Mouse (Mus musculus): ENCODE measurements around the gene Gsdma.

Gene Gsdma

GRCm38 (mm10) chr11:98711046-98711434, 46.9 kb downstream of the Gsdma start:
- no peak for DNase-seq

DNA sequence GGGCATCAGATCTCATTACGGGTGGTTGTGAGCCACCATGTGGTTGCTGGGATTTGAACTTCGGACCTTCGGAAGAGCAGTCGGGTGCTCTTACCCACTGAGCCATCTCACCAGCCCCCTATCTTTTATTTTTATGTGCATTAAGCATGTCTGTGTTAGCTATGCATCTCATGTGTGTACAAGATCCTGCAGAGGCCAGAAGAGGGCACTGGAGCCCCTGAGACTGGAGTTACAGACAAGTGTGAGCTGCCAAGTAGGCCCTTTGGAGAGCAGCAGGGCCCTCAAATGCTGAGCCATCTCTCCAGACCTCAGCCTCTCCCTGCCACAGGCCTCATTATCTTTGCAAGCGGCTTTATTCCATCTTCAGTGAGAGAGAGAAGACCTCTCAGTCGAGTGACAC, 47.9 kb downstream of the Gsdma start:
- DNase-seq = peak; percentile 26

DNA sequence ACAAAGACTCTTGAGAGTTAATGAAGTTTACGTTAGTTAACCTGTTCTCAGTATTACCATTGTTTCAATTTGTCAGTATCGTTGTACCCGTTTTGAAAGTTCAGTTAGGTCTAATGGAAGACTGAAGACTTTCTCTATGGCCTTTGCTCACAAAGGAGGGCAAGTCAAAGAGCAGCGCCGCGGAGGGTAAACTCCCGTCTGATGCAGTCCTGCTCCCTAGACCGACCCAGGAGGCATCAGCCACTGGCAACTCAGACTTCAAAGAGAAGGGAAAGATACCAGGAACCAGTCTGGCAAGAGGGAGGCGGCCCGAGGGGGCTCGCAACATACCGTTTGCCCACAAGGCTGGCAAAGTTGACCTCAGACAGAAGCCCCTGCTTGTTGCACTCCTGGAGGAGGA, 49.6 kb downstream of the Gsdma start:
- no peak for DNase-seq

GRCm38 (mm10) chr11:98715946-98716345, 51.8 kb downstream of the Gsdma start:
- no peak for DNase-seq

- DNase-seq = peak; percentile 65
Measured at GRCm38 (mm10) chr11:98717904-98718303, 53.8 kb downstream of the Gsdma start.

DNA sequence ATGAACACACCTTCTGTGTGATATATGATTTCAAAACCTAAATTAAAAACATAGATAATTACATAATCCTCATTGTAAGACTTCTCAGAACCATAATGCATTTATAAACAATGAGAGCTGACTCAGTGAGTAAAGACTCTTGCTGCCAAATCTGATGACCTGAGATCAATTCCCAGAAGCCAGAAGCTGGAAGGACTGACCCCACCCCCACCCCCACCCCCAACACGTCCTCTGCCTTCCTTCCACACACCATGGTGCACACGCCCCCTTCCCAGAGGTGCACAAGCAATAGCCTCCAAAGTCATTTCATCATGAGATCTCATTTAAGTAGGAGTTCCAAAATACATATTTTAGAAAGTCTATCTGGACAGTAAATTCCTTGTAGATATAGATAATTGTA, 56.6 kb downstream of the Gsdma start:
- no peak for DNase-seq

DNA sequence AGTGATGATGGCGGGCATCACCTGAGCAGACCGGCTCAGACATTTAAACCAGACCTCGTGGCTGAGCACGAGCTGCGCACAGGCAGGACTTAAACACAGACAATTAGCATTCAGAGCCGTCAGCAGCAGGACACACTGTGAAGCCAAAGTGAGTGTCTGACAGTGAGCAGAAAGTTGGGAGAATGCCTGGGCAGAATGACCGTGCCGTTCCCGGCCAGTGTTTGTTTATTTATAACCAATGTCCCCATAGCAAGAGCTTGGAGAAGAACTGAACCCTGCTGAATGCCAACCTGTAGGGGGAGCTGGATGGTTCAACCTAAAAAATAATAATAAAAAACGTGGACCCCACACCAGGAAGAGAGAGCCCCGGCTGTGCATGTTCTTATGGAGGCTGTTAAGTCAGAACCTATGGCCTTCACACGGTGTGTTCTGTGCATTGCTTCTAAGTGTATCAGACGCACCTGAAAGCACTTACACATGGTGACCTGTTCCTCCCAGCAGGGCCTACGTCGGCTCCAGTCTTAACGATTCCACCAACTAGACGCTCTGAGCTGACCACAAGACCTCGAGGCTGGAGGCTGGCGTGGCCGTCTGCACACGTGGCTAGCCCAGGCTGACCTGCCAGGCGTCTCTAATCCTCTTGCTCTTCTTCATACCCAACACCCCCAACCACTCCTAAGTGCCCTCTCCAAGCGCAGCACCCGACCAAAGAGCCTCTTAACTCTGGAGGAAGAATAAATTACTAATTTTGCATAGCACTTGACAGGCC, 57.5 kb downstream of the Gsdma start:
- no peak for DNase-seq

GRCm38 (mm10) chr11:98723098-98723497, 58.9 kb downstream of the Gsdma start:
- no peak for DNase-seq

DNA sequence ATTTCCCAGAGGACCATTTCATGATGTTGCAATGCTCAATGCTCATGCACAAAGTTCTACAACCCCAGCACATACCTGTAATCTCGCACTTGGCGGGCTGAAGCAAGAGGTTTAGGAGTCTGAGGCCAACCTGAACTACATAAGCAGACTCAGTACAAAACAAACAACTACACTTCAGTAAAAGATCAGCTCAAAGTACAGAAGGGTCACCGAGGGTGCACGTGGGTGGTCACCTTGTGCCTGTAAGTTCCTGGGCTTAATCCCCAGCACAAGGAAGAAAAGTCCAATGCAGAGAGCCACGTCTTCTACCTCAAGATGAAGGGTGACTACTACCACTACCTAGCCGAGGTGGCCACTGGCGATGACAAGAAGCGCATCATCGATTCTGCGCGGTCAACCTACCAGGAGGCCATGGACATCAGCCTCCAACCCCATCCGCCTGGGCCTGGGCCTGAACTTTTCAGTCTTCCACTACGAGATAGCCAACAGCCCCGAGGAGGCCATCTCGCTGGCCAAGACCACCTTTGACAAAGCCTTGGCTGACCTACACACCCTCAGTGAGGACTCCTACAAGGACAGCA, 61.9 kb downstream of the Gsdma start:
- DNase-seq = no peak

Measured in embryo, embryonic 11 days (tissue).